Mouse (Mus musculus) forebrain, postnatal 0 days (tissue): ENCODE measurements at regions not wholly inside any gene's neighbourhood (a gene's known extent, or its start where the extent isn't known, plus 50 kb on each side); places are given as distances from the start of the nearest gene placed in this dataset.

Experiments used
- ATAC-seq: fragments of 200-750 bp; cut with Nextera tagmentation; 2 replicates; pipeline ENCODE4 v1.8.0; 2017; ENCODE audit warnings: mild to moderate bottlenecking, moderate library complexity
- DNase-seq: peaks from one replicate; pipeline ENCODE4 v3.0.0-alpha.2; 2015
- H3K27ac ChIP-seq: fragments of 300-500 bp; sonication (generic); 2 replicates; pipeline ENCODE4 v1.5.1; 2014; ENCODE audit warnings: low read depth, mild to moderate bottlenecking, antibody characterized with exemption, low read length, moderate library complexity, mixed read lengths
- H3K27me3 ChIP-seq: fragments of 300-500 bp; sonication (generic); 2 replicates; pipeline ENCODE4 v1.6.1; 2014; ENCODE audit warnings: mild to moderate bottlenecking, low read length, mixed read lengths; ENCODE audit not compliant: insufficient read depth
- H3K36me3 ChIP-seq: fragments of 300-500 bp; sonication (generic); 2 replicates; pipeline ENCODE4 v1.6.1; 2014; ENCODE audit warnings: mild to moderate bottlenecking, moderate library complexity; ENCODE audit not compliant: insufficient read depth
- H3K4me1 ChIP-seq: fragments of 300-500 bp; sonication (generic); 2 replicates; pipeline ENCODE4 v1.6.1; 2014; ENCODE audit warnings: antibody characterized with exemption; ENCODE audit not compliant: insufficient read depth
- H3K4me2 ChIP-seq: fragments of 300-500 bp; sonication (generic); 2 replicates; pipeline ENCODE4 v1.6.1; 2014; ENCODE audit warnings: low read depth, mild to moderate bottlenecking, moderate library complexity
- H3K4me3 ChIP-seq: fragments of 300-500 bp; sonication (generic); 2 replicates; pipeline ENCODE4 v1.5.1; 2014; ENCODE audit warnings: low read depth, low read length, mixed read lengths
- H3K9ac ChIP-seq: fragments of 300-500 bp; sonication (generic); 2 replicates; pipeline ENCODE4 v1.6.1; 2014; ENCODE audit warnings: mild to moderate bottlenecking
- H3K9me3 ChIP-seq: fragments of 300-500 bp; sonication (generic); 2 replicates; pipeline ENCODE4 v1.6.1; 2016; ENCODE audit warnings: low read length
- CTCF ChIP-seq: sonication (generic); IDR thresholded peaks from 2 replicates; pipeline ENCODE4 v1.5.1; 2016; ENCODE audit warnings: antibody characterized with exemption, control low read depth, low read depth
- WGBS: fragments of 180-500 bp; shearing (Covaris S2); extraction: QIAGEN DNeasy Blood & Tissue Kit; methylation state at CpG from one replicate; pipeline ENCODE4 v1.1.7; 2014; 5-methylcytosine and 5-hydroxymethylcytosine counted together

DNA sequence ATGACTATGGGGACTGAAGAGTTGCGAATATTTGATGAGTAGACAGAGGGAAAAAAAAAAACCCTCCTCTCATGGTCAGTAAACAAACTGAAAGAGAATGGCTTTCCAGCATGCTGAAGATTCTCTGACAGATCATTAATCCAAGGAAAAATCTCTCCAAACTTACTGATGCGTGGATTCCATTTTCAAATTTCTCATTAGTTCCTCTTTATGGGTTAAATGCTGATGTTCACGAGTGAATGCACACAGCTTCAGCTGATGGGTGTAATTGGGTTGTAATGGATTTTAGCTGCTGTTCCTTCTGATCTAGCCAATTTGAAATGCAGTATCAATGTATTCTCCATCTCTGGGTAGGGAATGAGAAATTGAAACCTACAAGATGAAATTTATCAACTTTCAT lies 2945.6 kb upstream of the 5930422O12Rik start:
- H3K4me1 ChIP-seq: no peaks in the 10 kb centered on the region
- 0 out of 2 replicates have a peak, but pooled peaks cover 4% of the 10 kb centered on the region for H3K9me3 ChIP-seq
- ATAC-seq (no peak), DNase-seq (no peak)
- no peak overlapping the region for H3K4me3 ChIP-seq
- no peak overlapping the region for H3K4me2 ChIP-seq
- no peaks in the 10 kb centered on the region for H3K36me3 ChIP-seq
- no peak for TF ChIP-seq CTCF
- H3K9ac ChIP-seq: no peak overlapping the region
- no peak overlapping the region for H3K27ac ChIP-seq
- H3K27me3 ChIP-seq: no peaks in the 10 kb centered on the region
- WGBS: 31% methylated on average over 3 of the region's 3 CpGs

DNA sequence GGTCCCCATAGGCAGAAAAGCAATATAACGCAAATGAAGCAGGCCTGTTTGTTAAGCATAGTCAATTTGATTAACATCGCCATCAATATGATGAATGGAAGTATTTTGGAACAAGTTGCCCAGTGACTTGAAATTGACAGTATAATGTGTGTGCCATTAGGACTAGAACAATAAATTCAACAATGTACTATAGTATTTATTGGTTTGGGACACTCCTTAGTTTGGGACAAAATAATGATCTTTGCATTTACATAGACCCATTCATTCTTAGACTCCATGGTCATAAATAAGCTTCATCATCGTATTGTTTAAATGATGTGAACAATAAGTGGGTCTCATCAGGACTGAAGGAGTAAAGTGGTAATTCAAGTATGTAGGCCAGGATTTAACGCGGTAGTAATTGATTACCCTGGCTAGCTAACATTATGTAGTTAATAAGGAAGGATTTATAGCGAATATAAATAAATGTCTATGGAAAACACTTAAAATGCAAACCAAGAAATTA lies 2933.6 kb upstream of the 5930422O12Rik start:
- Histone ChIP-seq H3K36me3 (no peaks in the 10 kb centered on the region), H3K27me3 (no peaks in the 10 kb centered on the region), H3K4me1 (no peaks in the 10 kb centered on the region), H3K4me3 (no peak overlapping the region), H3K9ac (no peak overlapping the region), H3K4me2 (no peak overlapping the region), H3K27ac (no peak overlapping the region), H3K9me3 (no peaks in the 10 kb centered on the region)
- no peak for TF ChIP-seq CTCF
- DNase-seq: no peak
- no peak for ATAC-seq
- 68% methylated on average over 6 of the region's 6 CpGs for WGBS

DNA sequence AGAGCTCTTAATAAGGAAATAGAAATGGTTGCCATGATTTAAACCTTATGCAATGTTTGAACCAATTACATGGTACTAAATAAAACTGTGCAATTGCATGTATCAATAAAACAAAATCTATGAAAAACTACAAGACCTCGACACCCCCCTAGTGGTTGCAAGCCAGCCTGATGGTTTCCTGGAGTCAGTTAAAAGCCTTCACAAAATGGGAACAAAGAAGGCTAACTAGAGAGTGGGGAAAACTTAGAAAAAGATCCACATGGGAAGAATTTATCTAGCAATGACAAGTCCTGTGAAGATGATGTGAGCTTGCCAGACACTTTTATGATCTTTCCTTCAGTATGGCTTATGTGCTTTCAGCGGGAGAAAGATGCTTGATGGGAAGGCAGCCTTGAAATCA lies 2926.3 kb upstream of the 5930422O12Rik start:
- no peaks in the 10 kb centered on the region for H3K36me3 ChIP-seq
- no peak overlapping the region for H3K4me2 ChIP-seq
- H3K9me3 ChIP-seq: no peaks in the 10 kb centered on the region
- DNase-seq (no peak), ATAC-seq (no peak)
- H3K4me1 ChIP-seq: no peaks in the 10 kb centered on the region
- 75% methylated on average over 2 of the region's 2 CpGs for WGBS
- TF ChIP-seq CTCF: no peak
- H3K27ac ChIP-seq: no peak overlapping the region
- H3K27me3 ChIP-seq: no peaks in the 10 kb centered on the region
- H3K4me3 ChIP-seq: no peak overlapping the region
- H3K9ac ChIP-seq: no peak overlapping the region

DNA sequence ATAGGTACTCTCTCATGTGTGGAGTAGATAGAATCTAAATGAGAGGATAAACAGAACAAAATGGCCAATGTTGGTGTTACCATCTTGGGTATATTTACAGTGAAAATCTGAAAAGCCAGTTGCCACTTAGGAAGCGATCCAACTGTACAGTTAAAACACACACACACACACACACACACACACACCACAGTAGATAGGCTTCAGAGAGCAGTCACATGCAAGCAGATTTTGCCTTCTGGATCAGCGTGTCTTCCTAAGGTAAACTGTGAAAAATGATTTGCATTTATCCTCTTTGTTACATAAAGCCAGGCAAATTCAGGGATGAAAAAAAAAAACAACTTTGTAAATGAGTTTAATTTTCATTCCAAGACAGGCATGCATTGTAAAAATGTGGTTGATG lies 2917.2 kb upstream of the 5930422O12Rik start:
- no peak for TF ChIP-seq CTCF
- DNase-seq (peak; percentile 70), ATAC-seq (peak; percentile 69)
- Histone ChIP-seq H3K4me1 (no peaks in the 10 kb centered on the region), H3K9me3 (no peaks in the 10 kb centered on the region), H3K27ac (no peak overlapping the region), H3K9ac (no peak overlapping the region), H3K36me3 (no peaks in the 10 kb centered on the region), H3K4me3 (no peak overlapping the region), H3K4me2 (no peak overlapping the region), H3K27me3 (no peaks in the 10 kb centered on the region)
- WGBS: 60% methylated on average over 2 of the region's 2 CpGs

DNA sequence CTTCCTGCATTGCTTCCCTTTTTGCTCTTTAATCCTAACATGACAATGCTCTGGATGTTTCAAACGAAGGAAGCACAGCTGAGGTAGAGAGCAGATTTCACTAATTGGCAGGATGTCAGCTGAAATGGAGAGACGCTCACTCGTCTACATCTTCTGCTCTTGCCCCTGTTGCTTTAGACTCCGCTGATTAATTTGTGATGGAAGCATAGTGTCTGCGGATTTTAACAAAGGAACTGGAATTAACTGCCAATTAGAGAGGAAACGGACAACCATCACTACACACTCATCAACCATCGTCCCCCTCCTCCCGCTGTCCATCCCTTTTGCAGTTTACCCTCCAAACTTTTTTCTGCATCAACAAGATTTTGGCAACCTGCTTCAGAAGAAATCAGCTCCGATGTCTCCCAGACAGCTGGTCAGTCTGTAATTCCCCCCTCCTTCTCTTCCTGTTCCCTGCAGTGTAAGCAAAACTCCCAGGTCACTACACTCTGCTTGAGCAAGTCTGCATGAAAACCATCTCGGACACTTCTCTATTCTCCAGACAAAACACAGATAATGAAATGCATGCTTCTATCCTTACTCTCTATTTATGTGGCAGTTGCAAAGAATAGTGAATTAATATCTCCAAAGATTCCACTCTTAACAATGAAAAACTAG lies 2905.6 kb upstream of the 5930422O12Rik start:
- ATAC-seq: no peak

DNA sequence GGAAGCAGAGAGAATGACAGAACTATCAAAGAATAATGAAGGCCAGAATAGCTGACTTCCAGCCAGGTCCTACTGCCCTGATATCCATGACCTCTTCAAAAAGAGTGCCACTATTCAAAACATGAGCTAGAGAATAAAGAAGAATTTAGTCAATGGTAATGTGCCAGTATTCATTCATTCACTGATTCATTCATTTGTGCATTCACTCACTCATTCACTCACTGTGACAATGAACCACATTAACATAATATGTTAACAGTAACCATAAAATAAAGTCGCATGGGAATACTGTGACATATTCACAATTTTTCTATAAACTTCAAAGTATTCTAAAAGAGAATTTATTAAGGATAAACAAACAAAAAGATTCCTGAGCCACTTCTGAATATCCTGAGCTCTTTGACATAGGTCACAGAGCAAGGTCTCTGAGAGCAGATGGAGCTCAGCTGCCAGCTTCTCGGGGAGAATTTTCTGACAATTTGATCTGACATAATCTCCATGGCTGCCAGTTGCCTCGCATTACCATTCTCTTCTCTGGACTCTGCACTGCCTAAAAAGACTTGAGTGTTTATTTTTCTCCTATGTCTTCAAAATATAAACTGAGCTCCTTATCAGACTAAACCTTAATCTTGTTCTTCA lies 2895.5 kb upstream of the 5930422O12Rik start:
- DNase-seq: no peak
- 33% methylated on average over 3 of the region's 3 CpGs for WGBS
- Histone ChIP-seq H3K4me3 (no peak overlapping the region), H3K9ac (no peak overlapping the region), H3K27ac (no peak overlapping the region), H3K9me3 (no peaks in the 10 kb centered on the region), H3K27me3 (no peaks in the 10 kb centered on the region), H3K4me1 (no peaks in the 10 kb centered on the region), H3K4me2 (no peak overlapping the region), H3K36me3 (no peaks in the 10 kb centered on the region)
- no peak for ATAC-seq
- no peak for TF ChIP-seq CTCF

More for the DNA sequence above, 2905.6 kb upstream of the 5930422O12Rik start:
- no peak for DNase-seq
- WGBS: 10% methylated on average over 10 of the region's 10 CpGs
- no peaks in the 10 kb centered on the region for H3K27me3 ChIP-seq
- no peaks in the 10 kb centered on the region for H3K9me3 ChIP-seq
- no peak overlapping the region for H3K4me2 ChIP-seq
- H3K27ac ChIP-seq: no peak overlapping the region
- H3K36me3 ChIP-seq: no peaks in the 10 kb centered on the region
- no peak for TF ChIP-seq CTCF
- no peaks in the 10 kb centered on the region for H3K4me1 ChIP-seq
- no peak overlapping the region for H3K9ac ChIP-seq
- no peak overlapping the region for H3K4me3 ChIP-seq

DNA sequence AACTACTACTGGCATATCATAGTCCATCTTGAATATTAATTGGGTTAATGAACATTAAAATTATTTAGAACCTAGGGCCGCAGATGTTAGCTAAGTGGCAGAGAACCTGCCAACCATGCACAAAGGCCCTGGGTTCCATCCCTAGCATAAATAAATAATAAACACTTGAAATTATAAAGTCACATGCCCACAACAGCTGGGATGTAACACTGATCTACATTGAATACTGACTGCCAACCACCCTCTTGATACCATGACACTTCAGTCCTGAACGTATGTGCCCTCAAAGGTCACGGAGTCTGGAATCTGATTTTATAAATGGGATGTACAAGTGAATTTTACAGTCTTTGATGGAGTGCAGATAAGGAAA lies 2895.0 kb upstream of the 5930422O12Rik start:
- ATAC-seq (no peak), DNase-seq (no peak)
- H3K36me3 ChIP-seq: no peaks in the 10 kb centered on the region
- no peak overlapping the region for H3K4me3 ChIP-seq
- no peak for TF ChIP-seq CTCF
- H3K9me3 ChIP-seq: no peaks in the 10 kb centered on the region
- no peak overlapping the region for H3K27ac ChIP-seq
- H3K9ac ChIP-seq: no peak overlapping the region
- no peak overlapping the region for H3K4me2 ChIP-seq
- H3K27me3 ChIP-seq: no peaks in the 10 kb centered on the region
- 76% methylated on average over 3 of the region's 3 CpGs for WGBS
- H3K4me1 ChIP-seq: no peaks in the 10 kb centered on the region
